Mouse (Mus musculus) kidney, embryonic 14.5 days (tissue): ENCODE results near the gene Btbd3. TPM values are rescaled to one million over a fixed set of nuclear protein-coding genes. Genes with fewer than 3 reads are reported as not detected.
A peak's percentile ranks its signal among the peaks of the same experiment; 100 is the strongest.

Experiments
- ATAC-seq: fragments of 200-750 bp; cut with Nextera tagmentation; 2 replicates; pipeline ENCODE4 v1.8.0; 2017; ENCODE audit warnings: moderate number of reproducible peaks, mild to moderate bottlenecking, moderate TSS enrichment, moderate library complexity; ENCODE audit not compliant: low FRiP score, low TSS enrichment
- H3K27ac ChIP-seq: fragments of 300-500 bp; sonication (generic); 2 replicates; pipeline ENCODE4 v1.5.1; 2014; ENCODE audit warnings: low read depth, mild to moderate bottlenecking, low read length, moderate library complexity, mixed read lengths
- H3K27me3 ChIP-seq: fragments of 300-500 bp; sonication (generic); 2 replicates; pipeline ENCODE4 v1.6.1; 2014; ENCODE audit warnings: mild to moderate bottlenecking, low read length; ENCODE audit not compliant: control insufficient read depth, insufficient read depth
- H3K36me3 ChIP-seq: fragments of 300-500 bp; sonication (generic); 2 replicates; pipeline ENCODE4 v1.6.1; 2014; ENCODE audit warnings: low read length, mixed read lengths; ENCODE audit not compliant: control insufficient read depth, insufficient read depth
- H3K4me1 ChIP-seq: fragments of 300-500 bp; sonication (generic); 2 replicates; pipeline ENCODE4 v1.6.1; 2014; ENCODE audit warnings: low read length, mixed read lengths; ENCODE audit not compliant: control insufficient read depth, insufficient read depth
- H3K4me2 ChIP-seq: fragments of 300-500 bp; sonication (generic); replicated peaks from 2 replicates; pipeline ENCODE4 v1.6.1; 2014; ENCODE audit warnings: low read depth, mild to moderate bottlenecking, low read length
- H3K4me3 ChIP-seq: fragments of 300-500 bp; sonication (generic); 2 replicates; pipeline ENCODE4 v1.5.1; 2014; ENCODE audit warnings: mild to moderate bottlenecking, low read length
- H3K9ac ChIP-seq: fragments of 300-500 bp; sonication (generic); 2 replicates; pipeline ENCODE4 v1.6.1; 2014; ENCODE audit warnings: low read depth, mild to moderate bottlenecking, low read length, moderate library complexity
- H3K9me3 ChIP-seq: fragments of 300-500 bp; sonication (generic); 2 replicates; pipeline ENCODE4 v1.6.1; 2016; ENCODE audit warnings: low read length; ENCODE audit not compliant: control insufficient read depth
- WGBS: fragments of 180-500 bp; shearing (Covaris S2); extraction: QIAGEN DNeasy Blood & Tissue Kit; methylation state at CpG from one replicate; pipeline ENCODE4 v1.1.7; 2014; 5-methylcytosine and 5-hydroxymethylcytosine counted together
- polyA plus RNA-seq: library from polyadenylated mRNA; unstranded; fragments of >200 nt; fragmentation: Nextera tagmentation; extraction: Ambion mirVana; gene quantifications from 2 replicates; pipeline ENCODE4 v1.2.1, GENCODE M21; 2014

The Btbd3 gene
- polyA plus RNA-seq, 1 experiment from 2014 or later: 21.2 TPM

- peak overlapping the region; percentile 95 for H3K4me3 ChIP-seq
- peaks cover 17% of the 10 kb centered on the region; the same call in 1 of the 2 replicates for H3K4me1 ChIP-seq
- WGBS: 0% methylated on average over 10 of the region's 10 CpGs
- H3K27ac ChIP-seq: peak overlapping the region; percentile 44; the same call in 1 of the 2 replicates
- H3K36me3 ChIP-seq: no peaks in the 10 kb centered on the region
- H3K4me2 ChIP-seq: peak overlapping the region; percentile 75
- ATAC-seq: no peak
- peak overlapping the region; percentile 97 for H3K9ac ChIP-seq
- H3K9me3 ChIP-seq: no peaks in the 10 kb centered on the region
- H3K27me3 ChIP-seq: no peaks in the 10 kb centered on the region
Observed at GRCm38 (mm10) chr2:138257692-138258315, 1.4 kb downstream of the Btbd3 start.

- Histone ChIP-seq H3K27ac (no peak overlapping the region), H3K4me2 (no peak overlapping the region), H3K4me3 (no peak overlapping the region), H3K27me3 (no peaks in the 10 kb centered on the region), H3K9me3 (no peaks in the 10 kb centered on the region), H3K9ac (no peak overlapping the region), H3K36me3 (no peaks in the 10 kb centered on the region), H3K4me1 (peaks cover 26% of the 10 kb centered on the region)
- 77% methylated on average over 7 of the region's 7 CpGs for WGBS
- ATAC-seq: no peak
Observed at GRCm38 (mm10) chr2:138261140-138261539, 4.8 kb downstream of the Btbd3 start.

GRCm38 (mm10) chr2:138262885-138263284, 6.5 kb downstream of the Btbd3 start:
- no peak overlapping the region for H3K4me3 ChIP-seq
- H3K27ac ChIP-seq: no peak overlapping the region
- H3K9ac ChIP-seq: no peak overlapping the region
- H3K36me3 ChIP-seq: no peaks in the 10 kb centered on the region
- H3K27me3 ChIP-seq: no peaks in the 10 kb centered on the region
- H3K4me2 ChIP-seq: no peak overlapping the region
- 87% methylated on average over 11 of the region's 11 CpGs for WGBS
- peaks cover 41% of the 10 kb centered on the region for H3K4me1 ChIP-seq
- no peak for ATAC-seq
- H3K9me3 ChIP-seq: no peaks in the 10 kb centered on the region

- ATAC-seq: peak; percentile 57
- no peaks in the 10 kb centered on the region for H3K36me3 ChIP-seq
- 15% methylated on average over 13 of the region's 13 CpGs for WGBS
- no peak overlapping the region for H3K4me3 ChIP-seq
- H3K4me1 ChIP-seq: peaks cover 32% of the 10 kb centered on the region
- H3K4me2 ChIP-seq: no peak overlapping the region; the same call in 1 of the 2 replicates
- peak overlapping the region; percentile 27; the same call in 1 of the 2 replicates for H3K27ac ChIP-seq
- no peak overlapping the region for H3K9ac ChIP-seq
- no peaks in the 10 kb centered on the region for H3K9me3 ChIP-seq
- H3K27me3 ChIP-seq: no peaks in the 10 kb centered on the region
Observed at GRCm38 (mm10) chr2:138265356-138266005, 9.1 kb downstream of the Btbd3 start.

- Histone ChIP-seq H3K4me1 (peaks cover 28% of the 10 kb centered on the region), H3K36me3 (no peaks in the 10 kb centered on the region), H3K9me3 (no peaks in the 10 kb centered on the region), H3K4me2 (no peak overlapping the region), H3K9ac (no peak overlapping the region), H3K27ac (no peak overlapping the region), H3K27me3 (no peaks in the 10 kb centered on the region), H3K4me3 (no peak overlapping the region)
- 71% methylated on average over 5 of the region's 5 CpGs for WGBS
- ATAC-seq: no peak
Observed at GRCm38 (mm10) chr2:138266679-138267078, 10.3 kb downstream of the Btbd3 start.

- H3K36me3 ChIP-seq: no peaks in the 10 kb centered on the region
- no peak overlapping the region for H3K9ac ChIP-seq
- no peak overlapping the region for H3K4me2 ChIP-seq
- no peaks in the 10 kb centered on the region for H3K9me3 ChIP-seq
- no peak overlapping the region for H3K4me3 ChIP-seq
- ATAC-seq: peak; percentile 56
- no peak overlapping the region for H3K27ac ChIP-seq
- no peaks in the 10 kb centered on the region for H3K27me3 ChIP-seq
- peaks cover 28% of the 10 kb centered on the region for H3K4me1 ChIP-seq
- WGBS: 36% methylated on average over 4 of the region's 4 CpGs
Observed at GRCm38 (mm10) chr2:138267852-138268513, 11.6 kb downstream of the Btbd3 start.

GRCm38 (mm10) chr2:138269330-138269729, 13.0 kb downstream of the Btbd3 start:
- Histone ChIP-seq H3K4me2 (no peak overlapping the region), H3K4me3 (no peak overlapping the region)

GRCm38 (mm10) chr2:138273404-138274073, 17.2 kb downstream of the Btbd3 start:
- H3K27ac ChIP-seq: no peak overlapping the region
- H3K4me1 ChIP-seq: peaks cover 14% of the 10 kb centered on the region
- H3K36me3 ChIP-seq: no peaks in the 10 kb centered on the region
- H3K9me3 ChIP-seq: no peaks in the 10 kb centered on the region
- ATAC-seq: no peak
- H3K4me3 ChIP-seq: no peak overlapping the region
- no peaks in the 10 kb centered on the region for H3K27me3 ChIP-seq
- WGBS: 87% methylated on average over 9 of the region's 9 CpGs
- H3K9ac ChIP-seq: no peak overlapping the region
- no peak overlapping the region for H3K4me2 ChIP-seq

More at GRCm38 (mm10) chr2:138269330-138269729, 13.0 kb downstream of the Btbd3 start:
- no peak overlapping the region for H3K27ac ChIP-seq
- peaks cover 31% of the 10 kb centered on the region for H3K4me1 ChIP-seq
- no peaks in the 10 kb centered on the region for H3K27me3 ChIP-seq
- H3K9me3 ChIP-seq: no peaks in the 10 kb centered on the region
- no peak overlapping the region for H3K9ac ChIP-seq
- H3K36me3 ChIP-seq: no peaks in the 10 kb centered on the region
- no peak for ATAC-seq
